Mouse (Mus musculus) embryonic facial prominence, embryonic 12.5 days (tissue): Measurements from ENCODE around the gene Taf13. TPM values are rescaled to one million over a fixed set of nuclear protein-coding genes. Genes with fewer than 3 reads are reported as not detected.

Source experiments
- ATAC-seq: fragments of 200-750 bp; cut with Nextera tagmentation; 2 replicates; pipeline ENCODE4 v1.8.0; 2017; ENCODE audit not compliant: insufficient number of reproducible peaks, insufficient read depth, low FRiP score, low TSS enrichment
- H3K27ac ChIP-seq: fragments of 300-500 bp; sonication (generic); 2 replicates; pipeline ENCODE4 v1.5.1; 2016; ENCODE audit warnings: mild to moderate bottlenecking
- H3K27me3 ChIP-seq: fragments of 300-500 bp; sonication (generic); 2 replicates; pipeline ENCODE4 v1.6.1; 2016; ENCODE audit warnings: mild to moderate bottlenecking, moderate library complexity
- H3K36me3 ChIP-seq: fragments of 300-500 bp; sonication (generic); 2 replicates; pipeline ENCODE4 v1.6.1; 2016; ENCODE audit warnings: mild to moderate bottlenecking
- H3K4me1 ChIP-seq: fragments of 300-500 bp; sonication (generic); 2 replicates; pipeline ENCODE4 v1.6.1; 2016
- H3K4me2 ChIP-seq: fragments of 300-500 bp; sonication (generic); replicated peaks from 2 replicates; pipeline ENCODE4 v1.6.1; 2016; ENCODE audit warnings: mild to moderate bottlenecking, moderate library complexity
- H3K4me3 ChIP-seq: fragments of 300-500 bp; sonication (generic); 2 replicates; pipeline ENCODE4 v1.5.1; 2016; ENCODE audit warnings: mild to moderate bottlenecking
- H3K9ac ChIP-seq: fragments of 300-500 bp; sonication (generic); 2 replicates; pipeline ENCODE4 v1.6.1; 2016; ENCODE audit warnings: mild to moderate bottlenecking, moderate library complexity
- H3K9me3 ChIP-seq: fragments of 300-500 bp; sonication (generic); 2 replicates; pipeline ENCODE4 v1.6.1; 2016; ENCODE audit warnings: mild to moderate bottlenecking, moderate library complexity
- WGBS: fragments of 180-500 bp; shearing (Covaris S2); methylation state at CpG from one replicate; pipeline ENCODE4 v1.1.7; 2016; 5-methylcytosine and 5-hydroxymethylcytosine counted together
- polyA plus RNA-seq: library from polyadenylated mRNA; unstranded; fragments of >200 nt; fragmentation: Nextera tagmentation; extraction: Ambion mirVana; gene quantifications from 2 replicates; pipeline ENCODE4 v1.2.1, GENCODE M21; 2016

Gene Taf13
- 51.7 and 52.3 TPM in 2 replicates for polyA plus RNA-seq

DNA sequence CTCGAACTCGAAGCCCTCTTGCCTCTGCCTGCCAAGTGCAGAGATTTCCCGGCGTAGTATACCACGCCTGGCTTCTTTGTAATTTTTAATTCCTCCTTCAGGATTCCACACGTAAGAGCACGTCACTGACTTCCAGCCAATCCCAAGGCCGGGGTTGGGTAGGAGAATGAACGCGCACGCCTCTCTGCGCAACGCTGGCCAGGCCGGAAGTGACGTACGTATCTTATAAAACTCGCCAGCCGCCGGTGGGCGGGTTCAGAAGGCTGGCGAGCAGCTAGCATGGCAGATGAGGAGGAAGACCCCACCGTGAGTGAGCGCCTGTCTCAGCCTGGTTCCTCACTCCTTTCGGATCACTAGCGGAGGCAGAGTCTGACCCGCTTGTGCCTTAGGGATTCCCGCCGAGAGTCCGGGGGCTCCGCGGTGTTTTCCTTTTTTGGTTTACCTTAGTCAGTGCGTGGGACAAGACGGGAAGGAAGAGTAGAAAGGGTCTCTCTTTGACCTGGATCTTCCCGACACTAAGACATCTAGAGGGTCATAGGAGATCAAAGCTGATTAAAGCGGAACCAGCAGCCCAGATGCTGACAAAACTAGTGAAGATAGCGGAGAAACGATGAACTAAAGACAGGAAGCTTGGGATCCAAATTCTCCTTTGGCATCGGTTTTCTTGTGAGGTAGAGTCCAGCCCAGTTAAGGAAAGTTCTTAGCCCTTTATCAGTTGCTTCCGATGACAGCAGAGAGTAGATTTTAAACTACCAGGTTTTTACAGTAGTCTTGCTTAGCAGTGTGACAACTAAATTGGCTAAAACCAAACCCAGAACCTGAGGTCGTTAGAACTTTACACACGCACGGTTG, at the start of gene Taf13:
Gene Taf13, plus strand, starts transcription at position 256 of the 852 bp plus-strand sequence.
- Histone ChIP-seq H3K4me1 (peaks cover 14% of the 10 kb centered on the region), H3K4me3 (peak within 1 kb of the TSS; percentile 61), H3K27ac (peak within 1 kb of the TSS; percentile 63; the same call in 1 of the 2 replicates), H3K9me3 (no peaks in the 10 kb centered on the region), H3K4me2 (peak within 1 kb of the TSS; percentile 58), H3K36me3 (no peaks in the 10 kb centered on the region), H3K9ac (peak within 1 kb of the TSS; percentile 65), H3K27me3 (no peaks in the 10 kb centered on the region)
- 2% methylated on average over 42 of the region's 42 CpGs for WGBS
- ATAC-seq, result peak; percentile 94

- H3K4me1 ChIP-seq, result no peaks in the 10 kb centered on the region
- no peaks in the 10 kb centered on the region for H3K27me3 ChIP-seq
- WGBS, result 83% methylated on average over 4 of the region's 4 CpGs
- no peak overlapping the region for H3K9ac ChIP-seq
- H3K9me3 ChIP-seq, result no peaks in the 10 kb centered on the region
- H3K4me3 ChIP-seq, result no peak overlapping the region
- H3K36me3 ChIP-seq, result no peaks in the 10 kb centered on the region
- ATAC-seq, result no peak
- no peak overlapping the region for H3K27ac ChIP-seq
- no peak overlapping the region for H3K4me2 ChIP-seq
Measured at GRCm38 (mm10) chr3:108523415-108523814, 48.1 kb upstream of the Taf13 start.

DNA sequence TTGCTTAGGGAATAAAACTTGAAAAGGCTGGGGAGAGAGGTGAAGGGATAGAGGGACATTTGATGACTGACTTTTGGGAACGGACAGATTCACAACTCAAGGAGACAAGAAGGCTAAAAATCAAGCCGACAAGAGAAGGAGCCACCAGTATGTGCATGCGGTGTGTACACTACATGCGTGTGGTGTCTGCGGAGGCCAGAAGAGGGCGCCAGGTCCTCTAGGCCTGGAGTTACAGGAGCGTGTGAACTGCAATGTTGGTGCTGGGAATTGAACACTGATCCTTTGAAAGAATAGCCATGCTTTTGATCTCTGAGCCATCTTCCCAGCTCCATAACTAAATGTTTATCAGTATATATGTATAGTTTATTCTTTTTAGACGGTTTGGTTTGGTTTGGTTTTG, 43.0 kb upstream of the Taf13 start:
- no peak overlapping the region for H3K4me3 ChIP-seq
- H3K9me3 ChIP-seq, result no peaks in the 10 kb centered on the region
- no peak for ATAC-seq
- H3K9ac ChIP-seq, result no peak overlapping the region
- 90% methylated on average over 8 of the region's 8 CpGs for WGBS
- no peak overlapping the region for H3K4me2 ChIP-seq
- no peaks in the 10 kb centered on the region for H3K27me3 ChIP-seq
- H3K36me3 ChIP-seq, result no peaks in the 10 kb centered on the region
- no peak overlapping the region for H3K27ac ChIP-seq
- H3K4me1 ChIP-seq, result no peaks in the 10 kb centered on the region

- no peaks in the 10 kb centered on the region for H3K9me3 ChIP-seq
- H3K4me3 ChIP-seq, result no peak overlapping the region
- H3K9ac ChIP-seq, result no peak overlapping the region
- peaks cover 5% of the 10 kb centered on the region for H3K4me1 ChIP-seq
- H3K36me3 ChIP-seq, result no peaks in the 10 kb centered on the region
- H3K27ac ChIP-seq, result no peak overlapping the region
- no peak for ATAC-seq
- H3K4me2 ChIP-seq, result no peak overlapping the region
- peaks cover 22% of the 10 kb centered on the region for H3K27me3 ChIP-seq
- WGBS, result 78% methylated on average over 9 of the region's 9 CpGs
Measured at GRCm38 (mm10) chr3:108533114-108533885, 38.2 kb upstream of the Taf13 start.

DNA sequence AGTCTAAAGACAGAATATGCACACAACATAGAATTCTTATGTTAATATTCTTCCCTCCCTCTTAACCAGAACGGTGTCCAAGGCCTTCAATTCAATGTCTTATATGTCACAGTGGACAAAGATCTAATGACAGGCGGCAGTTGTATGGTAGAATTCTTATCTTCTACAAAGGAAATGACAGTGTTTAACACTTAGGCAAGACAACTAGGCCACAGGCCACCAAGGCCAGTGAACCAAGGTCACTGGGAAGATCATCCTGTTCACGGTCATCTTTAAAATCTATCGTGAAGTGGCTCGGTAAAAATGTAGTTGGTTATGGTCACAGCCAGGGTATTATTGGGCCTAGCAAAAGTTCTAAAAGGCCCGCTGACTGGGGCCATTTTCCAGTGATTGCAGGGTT, 37.5 kb upstream of the Taf13 start, which contains the start of gene 1700013F07Rik:
Gene 1700013F07Rik, plus strand, starts transcription at position 200 of the 400 bp plus-strand sequence.
- Histone ChIP-seq H3K4me1 (peaks cover 5% of the 10 kb centered on the region), H3K9ac (no peak within 1 kb of the TSS), H3K27ac (no peak within 1 kb of the TSS), H3K9me3 (no peaks in the 10 kb centered on the region), H3K27me3 (peaks cover 22% of the 10 kb centered on the region), H3K4me2 (no peak within 1 kb of the TSS), H3K4me3 (no peak within 1 kb of the TSS), H3K36me3 (no peaks in the 10 kb centered on the region)
- ATAC-seq, result no peak
- WGBS, result 87% methylated on average over 6 of the region's 6 CpGs

DNA sequence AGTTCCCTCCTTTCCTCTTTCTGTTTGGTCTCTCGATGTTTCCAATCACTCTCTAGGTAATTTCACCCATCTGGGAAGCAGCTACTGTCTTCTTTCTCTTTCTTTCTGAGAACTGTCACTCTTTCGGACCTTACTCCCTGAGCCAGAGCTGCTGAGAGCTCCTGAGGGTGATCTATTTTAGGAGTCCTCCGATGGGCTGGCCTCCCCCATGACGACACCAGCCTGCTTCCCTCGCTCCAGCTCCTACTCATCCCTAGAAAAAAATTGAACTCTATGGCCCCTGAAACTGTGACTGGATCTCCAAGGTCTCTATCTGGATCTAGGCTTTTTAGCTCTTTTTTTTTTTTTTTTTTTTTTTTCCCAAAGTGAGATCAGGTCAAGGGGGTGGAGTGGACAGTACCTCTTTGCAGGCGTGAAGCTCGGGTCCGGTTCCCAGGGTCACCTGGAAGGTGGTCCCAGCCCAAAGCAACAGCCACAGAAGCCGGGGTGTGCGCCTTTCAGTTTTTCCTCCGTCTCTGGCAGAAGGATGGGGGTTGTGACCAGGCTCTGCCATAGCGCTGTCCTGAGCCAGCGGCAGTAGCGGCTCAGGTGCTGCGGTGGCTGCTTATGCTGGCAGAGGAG, 35.5 kb upstream of the Taf13 start:
- H3K36me3 ChIP-seq, result no peaks in the 10 kb centered on the region
- peak overlapping the region; percentile 91 for H3K4me2 ChIP-seq
- WGBS, result 4% methylated on average over 15 of the region's 15 CpGs
- H3K4me1 ChIP-seq, result peaks cover 5% of the 10 kb centered on the region
- no peaks in the 10 kb centered on the region for H3K9me3 ChIP-seq
- H3K27me3 ChIP-seq, result peaks cover 22% of the 10 kb centered on the region
- H3K27ac ChIP-seq, result no peak overlapping the region
- ATAC-seq, result no peak
- H3K9ac ChIP-seq, result peak overlapping the region; percentile 42; the same call in 1 of the 2 replicates
- H3K4me3 ChIP-seq, result peak overlapping the region; percentile 46

DNA sequence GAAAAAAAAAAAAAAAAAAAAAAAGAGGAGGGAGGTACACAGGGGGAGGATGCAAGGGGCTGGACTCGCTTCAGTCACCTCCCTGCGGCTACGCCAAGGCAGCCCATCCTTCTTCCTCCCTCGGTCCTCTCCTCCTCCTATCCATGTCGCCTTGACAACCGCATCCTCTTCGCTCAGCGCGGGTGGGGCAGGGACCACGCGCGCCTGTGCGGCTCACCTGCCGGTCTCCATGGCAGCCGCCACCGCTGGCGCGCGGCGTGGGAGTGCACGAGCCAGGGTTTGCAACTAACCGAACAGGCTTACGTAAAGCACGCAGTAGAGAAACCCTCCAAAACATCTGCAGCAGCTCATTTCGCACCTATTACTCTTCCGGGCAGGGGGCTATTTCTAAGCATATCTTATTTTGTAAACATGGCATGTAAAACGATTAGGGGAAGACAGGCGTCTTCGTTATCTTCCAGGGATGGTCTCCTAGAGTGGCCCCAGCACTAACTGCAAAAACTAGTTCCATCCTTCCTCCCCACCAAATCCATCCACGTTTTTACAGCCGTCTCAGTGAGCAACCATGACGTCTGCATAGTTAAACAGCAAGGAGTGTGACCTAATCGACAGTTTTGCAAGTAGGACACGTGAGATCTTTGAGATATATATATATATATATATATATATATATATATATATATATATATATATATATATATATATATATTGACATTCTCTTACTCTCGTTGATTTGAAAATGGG, 34.8 kb upstream of the Taf13 start, which contains the start of gene 5330417C22Rik:
Gene 5330417C22Rik, minus strand, starts transcription at position 20 of the 744 bp plus-strand sequence.
- H3K4me3 ChIP-seq, result peak within 1 kb of the TSS; percentile 46
- peaks cover 22% of the 10 kb centered on the region for H3K27me3 ChIP-seq
- peaks cover 5% of the 10 kb centered on the region for H3K4me1 ChIP-seq
- no peaks in the 10 kb centered on the region for H3K9me3 ChIP-seq
- peak; percentile 72; the same call in 1 of the 2 replicates for ATAC-seq
- H3K27ac ChIP-seq, result no peak within 1 kb of the TSS
- WGBS, result under 1% methylated on average over 35 of the region's 35 CpGs
- H3K36me3 ChIP-seq, result no peaks in the 10 kb centered on the region
- H3K4me2 ChIP-seq, result peak within 1 kb of the TSS; percentile 91
- peak within 1 kb of the TSS; percentile 42 for H3K9ac ChIP-seq

- ATAC-seq, result no peak
- no peaks in the 10 kb centered on the region for H3K36me3 ChIP-seq
- no peaks in the 10 kb centered on the region for H3K9me3 ChIP-seq
- H3K27me3 ChIP-seq, result peaks cover 22% of the 10 kb centered on the region
- WGBS, result 3% methylated on average over 17 of the region's 17 CpGs
- peak overlapping the region; percentile 39 for H3K4me2 ChIP-seq
- no peak overlapping the region for H3K27ac ChIP-seq
- H3K4me1 ChIP-seq, result peaks cover 5% of the 10 kb centered on the region
- H3K4me3 ChIP-seq, result peak overlapping the region; percentile 4; the same call in 1 of the 2 replicates
- no peak overlapping the region for H3K9ac ChIP-seq
Measured at GRCm38 (mm10) chr3:108537303-108537702, 34.2 kb upstream of the Taf13 start.

- Histone ChIP-seq H3K9ac (no peak overlapping the region), H3K4me2 (no peak overlapping the region), H3K4me1 (no peaks in the 10 kb centered on the region), H3K27ac (no peak overlapping the region), H3K4me3 (no peak overlapping the region), H3K9me3 (no peaks in the 10 kb centered on the region), H3K36me3 (no peaks in the 10 kb centered on the region), H3K27me3 (no peaks in the 10 kb centered on the region)
- no peak for ATAC-seq
- WGBS, result 82% methylated on average over 11 of the region's 11 CpGs
Measured at GRCm38 (mm10) chr3:108542299-108542698, 29.2 kb upstream of the Taf13 start.

DNA sequence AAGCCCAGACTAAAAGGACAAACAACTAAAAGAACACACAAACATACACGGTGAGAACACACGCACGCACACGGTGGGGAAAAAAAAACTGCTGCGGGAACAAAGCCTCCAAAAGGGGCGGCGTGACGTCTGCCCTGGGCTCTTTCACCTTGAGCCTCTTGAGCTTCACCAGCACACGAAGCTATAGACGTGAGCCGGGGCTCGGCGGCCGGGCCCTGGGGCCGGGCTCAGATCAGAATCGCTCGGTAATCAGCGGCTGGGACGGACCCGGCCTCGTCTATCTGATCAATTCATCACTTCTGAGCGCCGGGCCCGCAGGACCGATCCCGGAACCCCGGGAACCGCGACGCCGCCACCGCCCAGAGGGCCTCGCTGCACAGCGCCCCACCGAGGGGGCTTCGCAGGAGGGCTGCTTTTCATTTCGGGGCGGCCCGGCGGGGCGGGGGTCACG, 17.4 kb upstream of the Taf13 start:
- peak overlapping the region; percentile 89 for H3K27ac ChIP-seq
- peak overlapping the region; percentile 69 for H3K4me2 ChIP-seq
- 1% methylated on average over 42 of the region's 42 CpGs for WGBS
- peak overlapping the region; percentile 97 for H3K9ac ChIP-seq
- H3K9me3 ChIP-seq, result no peaks in the 10 kb centered on the region
- H3K27me3 ChIP-seq, result no peaks in the 10 kb centered on the region
- peaks cover 20% of the 10 kb centered on the region for H3K36me3 ChIP-seq
- H3K4me3 ChIP-seq, result peak overlapping the region; percentile 81
- peak; percentile 42 for ATAC-seq
- H3K4me1 ChIP-seq, result no peaks in the 10 kb centered on the region; the same call in 1 of the 2 replicates
